Mouse (Mus musculus): Measurements from ENCODE around the gene Icam1.

DNA sequence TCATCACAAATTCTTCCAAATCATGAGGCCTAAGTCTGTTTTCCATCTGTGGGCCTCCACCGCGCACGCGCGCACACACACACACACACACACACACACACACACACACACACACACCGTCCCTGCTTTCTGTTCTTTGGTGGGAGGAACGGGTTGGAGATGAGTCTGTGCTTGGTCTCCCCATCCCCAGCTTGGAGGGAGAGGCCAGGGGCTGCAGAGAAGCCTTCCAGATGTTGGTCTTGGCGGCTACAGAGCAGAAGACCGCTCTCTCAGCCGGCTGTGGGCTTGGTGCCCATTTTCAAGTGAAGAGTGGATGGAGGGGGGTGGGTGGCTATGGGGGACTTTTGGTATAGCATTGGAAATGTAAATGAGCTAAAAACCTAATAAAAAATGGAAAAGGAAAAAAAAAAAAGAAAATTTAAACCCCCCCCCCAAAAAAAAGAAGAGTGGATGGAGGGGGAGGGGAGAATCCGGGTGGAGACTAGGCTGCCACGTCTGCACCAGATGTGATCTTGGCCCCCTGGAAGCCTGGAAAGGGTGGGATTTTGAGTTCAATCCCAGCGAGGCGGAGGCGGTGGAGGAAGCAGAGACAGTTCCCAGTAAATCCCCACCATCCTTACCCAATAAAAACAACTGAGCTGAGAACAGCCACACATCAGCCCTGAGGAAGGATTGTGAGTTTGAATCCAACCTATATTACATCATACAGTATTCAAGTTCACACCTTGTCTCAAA, 28.7 kb upstream of the Icam1 start:
- TF ChIP-seq POLR2A (IDR thresholded peaks at IDR 0.05; ENCODE audit: borderline replicate concordance, extremely low read depth, low read depth, low read length) (no peak), CTCF (IDR thresholded peaks at IDR 0.05; ENCODE audit: insufficient read depth, low read length) (no peak)
